Mouse (Mus musculus) stomach, embryonic 14.5 days (tissue): Measurements from ENCODE around the gene Zfp296. TPM values are rescaled to one million over a fixed set of nuclear protein-coding genes. Genes with fewer than 3 reads are reported as not detected.
A peak's percentile ranks its signal among the peaks of the same experiment; 100 is the strongest.

ENCODE experiments used
- ATAC-seq: fragments of 200-750 bp; cut with Nextera tagmentation; 2 replicates; pipeline ENCODE4 v1.8.0; 2017; ENCODE audit warnings: low read depth, moderate TSS enrichment; ENCODE audit not compliant: insufficient number of reproducible peaks, insufficient read depth, low FRiP score
- H3K27ac ChIP-seq: fragments of 300-500 bp; sonication (generic); 2 replicates; pipeline ENCODE4 v1.5.1; 2014; ENCODE audit warnings: mild to moderate bottlenecking, low read length, moderate library complexity, mixed read lengths
- H3K27me3 ChIP-seq: fragments of 300-500 bp; sonication (generic); 2 replicates; pipeline ENCODE4 v1.6.1; 2014; ENCODE audit warnings: low read length, control low read depth, mixed read lengths; ENCODE audit not compliant: control insufficient read depth, insufficient read depth
- H3K36me3 ChIP-seq: fragments of 300-500 bp; sonication (generic); 2 replicates; pipeline ENCODE4 v1.6.1; 2014; ENCODE audit warnings: mild to moderate bottlenecking, control low read depth, low read length, moderate library complexity, mixed read lengths; ENCODE audit not compliant: control insufficient read depth, insufficient read depth
- H3K4me1 ChIP-seq: fragments of 300-500 bp; sonication (generic); 2 replicates; pipeline ENCODE4 v1.6.1; 2014; ENCODE audit warnings: low read length, control low read depth, mixed read lengths; ENCODE audit not compliant: control insufficient read depth, insufficient read depth
- H3K4me2 ChIP-seq: fragments of 300-500 bp; sonication (generic); replicated peaks from 2 replicates; pipeline ENCODE4 v1.6.1; 2014; ENCODE audit warnings: low read depth, low read length, control low read depth
- H3K4me3 ChIP-seq: fragments of 300-500 bp; sonication (generic); 2 replicates; pipeline ENCODE4 v1.5.1; 2014; ENCODE audit warnings: low read depth, low read length, control low read depth
- H3K9ac ChIP-seq: fragments of 300-500 bp; sonication (generic); replicated peaks from 2 replicates; pipeline ENCODE4 v1.6.1; 2014; ENCODE audit warnings: low read depth, mild to moderate bottlenecking, control low read depth, low read length, moderate library complexity, mixed read lengths
- H3K9me3 ChIP-seq: fragments of 300-500 bp; sonication (generic); 2 replicates; pipeline ENCODE4 v1.6.1; 2016; ENCODE audit warnings: low read depth, low read length, control low read depth; ENCODE audit not compliant: control insufficient read depth
- WGBS: fragments of 180-500 bp; shearing (Covaris S2); extraction: QIAGEN DNeasy Blood & Tissue Kit; methylation state at CpG from one replicate; pipeline ENCODE4 v1.1.7; 2014; 5-methylcytosine and 5-hydroxymethylcytosine counted together
- polyA plus RNA-seq: library from polyadenylated mRNA; unstranded; fragments of >200 nt; fragmentation: Nextera tagmentation; extraction: Ambion mirVana; gene quantifications from 2 replicates; pipeline ENCODE4 v1.2.1, GENCODE M21; 2014

Gene Zfp296
- polyA plus RNA-seq, 1 experiment from 2014 or later = 1.2 TPM

GRCm38 (mm10) chr7:19580634-19581033, 3.5 kb downstream of the Zfp296 start:
- no peak overlapping the region for H3K4me3 ChIP-seq
- H3K27ac ChIP-seq = peak overlapping the region; percentile 58; the same call in 1 of the 2 replicates
- H3K9ac ChIP-seq = no peak overlapping the region
- H3K9me3 ChIP-seq = no peaks in the 10 kb centered on the region
- peaks cover 11% of the 10 kb centered on the region for H3K27me3 ChIP-seq
- H3K36me3 ChIP-seq = peaks cover 44% of the 10 kb centered on the region
- peaks cover 10% of the 10 kb centered on the region; the same call in 1 of the 2 replicates for H3K4me1 ChIP-seq
- no peak for ATAC-seq
- WGBS = 78% methylated on average over 8 of the region's 8 CpGs
- no peak overlapping the region for H3K4me2 ChIP-seq

GRCm38 (mm10) chr7:19586269-19586668, 9.2 kb downstream of the Zfp296 start:
- ATAC-seq = no peak
- Histone ChIP-seq H3K9me3 (no peaks in the 10 kb centered on the region), H3K27me3 (no peaks in the 10 kb centered on the region), H3K4me2 (no peak overlapping the region), H3K27ac (no peak overlapping the region), H3K9ac (no peak overlapping the region), H3K4me3 (no peak overlapping the region), H3K36me3 (peaks cover 77% of the 10 kb centered on the region), H3K4me1 (no peaks in the 10 kb centered on the region)
- WGBS = 80% methylated on average over 44 of the region's 46 CpGs

GRCm38 (mm10) chr7:19589207-19589606, 12.1 kb downstream of the Zfp296 start:
- Histone ChIP-seq H3K4me3 (no peak overlapping the region), H3K9ac (no peak overlapping the region), H3K36me3 (peaks cover 69% of the 10 kb centered on the region), H3K4me2 (no peak overlapping the region), H3K9me3 (no peaks in the 10 kb centered on the region), H3K27me3 (no peaks in the 10 kb centered on the region), H3K27ac (no peak overlapping the region), H3K4me1 (no peaks in the 10 kb centered on the region)
- WGBS = 63% methylated on average over 3 of the region's 3 CpGs
- ATAC-seq = no peak

GRCm38 (mm10) chr7:19589917-19590316, 12.8 kb downstream of the Zfp296 start:
- ATAC-seq = 0 out of 2 replicates have a peak, but pooled peaks have one; percentile 20
- 62% methylated on average over 3 of the region's 3 CpGs for WGBS
- H3K9ac ChIP-seq = no peak overlapping the region

GRCm38 (mm10) chr7:19593061-19593730, 16.1 kb downstream of the Zfp296 start:
- Histone ChIP-seq H3K4me1 (no peaks in the 10 kb centered on the region), H3K27ac (no peak overlapping the region), H3K4me2 (no peak overlapping the region), H3K4me3 (no peak overlapping the region), H3K36me3 (peaks cover 62% of the 10 kb centered on the region), H3K9ac (no peak overlapping the region), H3K27me3 (no peaks in the 10 kb centered on the region), H3K9me3 (no peaks in the 10 kb centered on the region)
- WGBS = 86% methylated on average over 10 of the region's 10 CpGs
- no peak for ATAC-seq

More at GRCm38 (mm10) chr7:19589917-19590316, 12.8 kb downstream of the Zfp296 start:
- H3K9me3 ChIP-seq = no peaks in the 10 kb centered on the region
- H3K4me3 ChIP-seq = no peak overlapping the region
- H3K27ac ChIP-seq = no peak overlapping the region
- no peak overlapping the region for H3K4me2 ChIP-seq
- no peaks in the 10 kb centered on the region for H3K4me1 ChIP-seq
- no peaks in the 10 kb centered on the region for H3K27me3 ChIP-seq
- H3K36me3 ChIP-seq = peaks cover 63% of the 10 kb centered on the region

GRCm38 (mm10) chr7:19600562-19600961, 23.5 kb downstream of the Zfp296 start:
- H3K36me3 ChIP-seq = peaks cover 44% of the 10 kb centered on the region
- no peak overlapping the region for H3K27ac ChIP-seq
- no peak overlapping the region for H3K9ac ChIP-seq
- ATAC-seq = no peak
- no peaks in the 10 kb centered on the region for H3K27me3 ChIP-seq
- no peak overlapping the region for H3K4me2 ChIP-seq
- H3K4me3 ChIP-seq = no peak overlapping the region
- H3K9me3 ChIP-seq = no peaks in the 10 kb centered on the region
- H3K4me1 ChIP-seq = peaks cover 13% of the 10 kb centered on the region
- 76% methylated on average over 5 of the region's 5 CpGs for WGBS

GRCm38 (mm10) chr7:19603055-19603454, 26.0 kb downstream of the Zfp296 start:
- Histone ChIP-seq H3K4me1 (peaks cover 13% of the 10 kb centered on the region), H3K4me3 (peak overlapping the region; percentile 67), H3K27me3 (no peaks in the 10 kb centered on the region), H3K36me3 (peaks cover 30% of the 10 kb centered on the region), H3K4me2 (peak overlapping the region; percentile 73), H3K27ac (no peak overlapping the region), H3K9me3 (no peaks in the 10 kb centered on the region), H3K9ac (peak overlapping the region; percentile 75)
- WGBS = 82% methylated on average over 12 of the region's 12 CpGs
- ATAC-seq = no peak

- Histone ChIP-seq H3K36me3 (peaks cover 25% of the 10 kb centered on the region), H3K9ac (peak within 1 kb of the TSS; percentile 75), H3K4me1 (peaks cover 13% of the 10 kb centered on the region), H3K27me3 (no peaks in the 10 kb centered on the region), H3K4me2 (peak within 1 kb of the TSS; percentile 73), H3K27ac (peak within 1 kb of the TSS; percentile 35; the same call in 1 of the 2 replicates), H3K4me3 (peak within 1 kb of the TSS; percentile 67), H3K9me3 (no peaks in the 10 kb centered on the region)
- ATAC-seq = peak; percentile 94
- 1% methylated on average over 57 of the region's 57 CpGs for WGBS
Measured at GRCm38 (mm10) chr7:19603849-19604605, 26.9 kb downstream of the Zfp296 start, which contains the start of gene Clasrp. Gene Clasrp, minus strand, starts transcription at chr7:19604486.
